In the genomic region with DNA sequence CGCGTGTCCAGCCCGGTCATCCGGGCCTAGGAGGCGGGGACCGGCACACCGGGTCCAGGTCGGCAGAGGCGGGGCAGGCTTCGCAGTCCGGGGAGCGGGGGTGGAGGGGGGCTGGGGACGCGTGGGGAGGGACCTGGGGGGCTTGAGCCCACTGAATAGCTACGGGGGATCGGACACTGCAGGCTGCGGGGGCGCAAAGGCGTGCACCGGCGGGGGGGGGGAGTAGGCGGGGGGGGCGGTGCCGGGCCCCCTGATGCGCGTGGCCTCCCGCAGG, we compare ENCODE assay signal across 8 mouse cellular contexts. TPM values are rescaled to one million over a fixed set of nuclear protein-coding genes. Genes with fewer than 3 reads are reported as not detected.
DNase-seq lines count a peak whose midpoint lies in the region; ATAC-seq and TF ChIP-seq lines count a peak whose summit lies in the region.

No protein-coding gene starts in this region.

- DNase-seq in heart, postnatal 0 days (ENCODE audit: low spot score): no peak
- no peak for DNase-seq in heart, postnatal 36 days
- no peak for DNase-seq in midbrain, embryonic 11.5 days (ENCODE audit: low spot score, missing footprints)
- no peak for DNase-seq in layer of hippocampus, postnatal 14 days (ENCODE audit: low spot score in 2 of 2)
- DNase-seq in cerebellum, postnatal 10 days: no peak
- DNase-seq in thymus, postnatal 25 days: no peak

- peak overlapping the region; percentile 28; the same call in 1 of the 2 replicates for H3K9ac ChIP-seq in heart, postnatal 0 days (replicated peaks; ENCODE audit: low read depth, low read length)
- no peak overlapping the region for H3K9ac ChIP-seq in hindbrain, embryonic 12.5 days
- peak overlapping the region; percentile 24 for H3K9ac ChIP-seq in midbrain, embryonic 11.5 days (ENCODE audit: low read length)

- 4% methylated on average over 11 of the region's 27 CpGs for WGBS in heart, postnatal 0 days
- 0% methylated on average over 13 of the region's 27 CpGs for WGBS in hindbrain, embryonic 12.5 days
- 0% methylated on average over 19 of the region's 27 CpGs for WGBS in midbrain, embryonic 11.5 days

- peaks cover 100% of the 10 kb centered on the region for H3K27me3 ChIP-seq in heart, postnatal 0 days (ENCODE audit: control insufficient read depth, insufficient read depth, low read length)
- H3K27me3 ChIP-seq in hindbrain, embryonic 12.5 days: peaks cover 99% of the 10 kb centered on the region
- peaks cover 99% of the 10 kb centered on the region for H3K27me3 ChIP-seq in midbrain, embryonic 11.5 days (ENCODE audit: control insufficient read depth, insufficient read depth, low read length)

- no peak for TF ChIP-seq EP300 in heart, postnatal 0 days (IDR thresholded peaks at IDR 0.05; ENCODE audit: low read depth)

- TF ChIP-seq POLR2A in cortical plate, adult 2 months (IDR thresholded peaks at IDR 0.05; ENCODE audit: extremely low read depth, insufficient read depth, low read length): no peak

- H3K36me3 ChIP-seq in heart, postnatal 0 days (replicated peaks; ENCODE audit: control insufficient read depth, insufficient read depth, low read length): no peaks in the 10 kb centered on the region
- H3K36me3 ChIP-seq in hindbrain, embryonic 12.5 days: no peaks in the 10 kb centered on the region
- no peaks in the 10 kb centered on the region for H3K36me3 ChIP-seq in midbrain, embryonic 11.5 days (ENCODE audit: control insufficient read depth, insufficient read depth, low read length)

- H3K9me3 ChIP-seq in heart, postnatal 0 days (replicated peaks; ENCODE audit: control insufficient read depth, low read length): no peaks in the 10 kb centered on the region
- H3K9me3 ChIP-seq in hindbrain, embryonic 12.5 days (replicated peaks): no peaks in the 10 kb centered on the region
- H3K9me3 ChIP-seq in midbrain, embryonic 11.5 days (ENCODE audit: control insufficient read depth, low read length): no peaks in the 10 kb centered on the region

- H3K4me2 ChIP-seq in heart, postnatal 0 days (ENCODE audit: low read depth, low read length): peak overlapping the region; percentile 98
- H3K4me2 ChIP-seq in hindbrain, embryonic 12.5 days (replicated peaks): peak overlapping the region; percentile 82
- H3K4me2 ChIP-seq in midbrain, embryonic 11.5 days: peak overlapping the region; percentile 74

- TF ChIP-seq CTCF in heart, postnatal 0 days (IDR thresholded peaks at IDR 0.05; ENCODE audit: low read depth): no peak
- no peak for TF ChIP-seq CTCF in cortical plate, adult 2 months (IDR thresholded peaks at IDR 0.05; ENCODE audit: extremely low read depth, insufficient read depth, low read length)

- peaks cover 16% of the 10 kb centered on the region; the same call in 1 of the 2 replicates for H3K4me1 ChIP-seq in heart, postnatal 0 days (ENCODE audit: control insufficient read depth, insufficient read depth)
- no peaks in the 10 kb centered on the region for H3K4me1 ChIP-seq in cortical plate, adult 2 months (ENCODE audit: control insufficient read depth, insufficient read depth, low read length)
- H3K4me1 ChIP-seq in hindbrain, embryonic 12.5 days: peaks cover 27% of the 10 kb centered on the region
- H3K4me1 ChIP-seq in midbrain, embryonic 11.5 days (ENCODE audit: control insufficient read depth, insufficient read depth, low read length): peaks cover 23% of the 10 kb centered on the region

- intact Hi-C loops in heart, postnatal 36 days (cut with DNase I): loop anchor here (2.0 kb wide), 1 partner anchor 111 kb away; no protein-coding TSS in a partner anchor

- H3K4me3 ChIP-seq in heart, postnatal 0 days (ENCODE audit: low read depth, low read length): peak overlapping the region; percentile 70
- H3K4me3 ChIP-seq in cortical plate, adult 2 months (ENCODE audit: insufficient read depth, low read length): 0 out of 2 replicates have a peak overlapping the region, but pooled peaks have one; percentile 24
- peak overlapping the region; percentile 43 for H3K4me3 ChIP-seq in hindbrain, embryonic 12.5 days
- H3K4me3 ChIP-seq in midbrain, embryonic 11.5 days (ENCODE audit: low read depth, low read length): peak overlapping the region; percentile 38

- H3K27ac ChIP-seq in heart, postnatal 0 days (ENCODE audit: low read depth): no peak overlapping the region
- no peak overlapping the region for H3K27ac ChIP-seq in cortical plate, adult 2 months (ENCODE audit: insufficient read depth, low read length)
- H3K27ac ChIP-seq in hindbrain, embryonic 12.5 days: no peak overlapping the region
- H3K27ac ChIP-seq in midbrain, embryonic 11.5 days (ENCODE audit: low read depth, low read length): no peak overlapping the region

- ATAC-seq in heart, postnatal 0 days (ENCODE audit: insufficient read depth, low read depth): no peak
- no peak for ATAC-seq in hindbrain, embryonic 12.5 days (ENCODE audit: low FRiP score)
- ATAC-seq in midbrain, embryonic 11.5 days (ENCODE audit: low FRiP score): peak; percentile 43; the same call in 1 of the 2 replicates

RNA-seq across cellular contexts. Expression of a gene that starts 0.3 kb away (rescaled TPM):
- 1.3 and 3.1 TPM in 2 replicates for total RNA-seq in heart, postnatal 0 days (2014; rRNA removed; ENCODE audit: low replicate concordance)
- 0.23 and 0.32 TPM in 2 replicates for polyA plus RNA-seq in heart, postnatal 0 days (2015; fragmentation: Nextera tagmentation; extraction: Ambion mirVana)
- total RNA-seq in heart, postnatal 36 days (2021): under 1 TPM; 0.22 to 0.25 TPM
- 1.8 and 1.9 TPM in 2 replicates for polyA plus RNA-seq in cortical plate, adult 2 months (2012; rRNA removed)
- polyA plus RNA-seq in hindbrain, embryonic 12.5 days (2016; fragmentation: Nextera tagmentation; extraction: Ambion mirVana): 2.0 and 3.2 TPM in 2 replicates
- polyA plus RNA-seq in midbrain, embryonic 11.5 days (2014; fragmentation: Nextera tagmentation; extraction: Ambion mirVana): 0.17 and 0.20 TPM in 2 replicates
- 1 to 10 TPM in 1 of 2 experiments, under 1 TPM in 1; 0.92 to 1.5 TPM for total RNA-seq in layer of hippocampus, postnatal 14 days (2021)

RNA-seq across cellular contexts. Expression of a gene that starts 24.3 kb away (rescaled TPM):
- total RNA-seq in heart, postnatal 0 days (2014; rRNA removed; ENCODE audit: low replicate concordance): 26.5 and 26.8 TPM in 2 replicates
- 22.7 and 24.3 TPM in 2 replicates for polyA plus RNA-seq in heart, postnatal 0 days (2015; fragmentation: Nextera tagmentation; extraction: Ambion mirVana)
- 10 to 100 TPM; 11.0 to 12.2 TPM for total RNA-seq in heart, postnatal 36 days (2021)
- polyA plus RNA-seq in cortical plate, adult 2 months (2012; rRNA removed): 95.8 and 108 TPM in 2 replicates
- 60.0 and 69.3 TPM in 2 replicates for polyA plus RNA-seq in hindbrain, embryonic 12.5 days (2016; fragmentation: Nextera tagmentation; extraction: Ambion mirVana)
- polyA plus RNA-seq in midbrain, embryonic 11.5 days (2014; fragmentation: Nextera tagmentation; extraction: Ambion mirVana): 47.4 and 50.4 TPM in 2 replicates
- 10 to 100 TPM; 35.6 to 35.9 TPM for total RNA-seq in layer of hippocampus, postnatal 14 days (2021)

RNA-seq across cellular contexts. Expression of a gene that starts 32.1 kb away (rescaled TPM):
- 6.6 and 16.4 TPM in 2 replicates for total RNA-seq in heart, postnatal 0 days (2014; rRNA removed; ENCODE audit: low replicate concordance)
- 2.5 and 3.3 TPM in 2 replicates for polyA plus RNA-seq in heart, postnatal 0 days (2015; fragmentation: Nextera tagmentation; extraction: Ambion mirVana)
- 1 to 10 TPM; 1.9 to 2.4 TPM for total RNA-seq in heart, postnatal 36 days (2021)
- 0.79 and 1.3 TPM in 2 replicates for polyA plus RNA-seq in cortical plate, adult 2 months (2012; rRNA removed)
- polyA plus RNA-seq in hindbrain, embryonic 12.5 days (2016; fragmentation: Nextera tagmentation; extraction: Ambion mirVana): 22.7 and 25.4 TPM in 2 replicates
- polyA plus RNA-seq in midbrain, embryonic 11.5 days (2014; fragmentation: Nextera tagmentation; extraction: Ambion mirVana): 7.0 and 7.1 TPM in 2 replicates
- total RNA-seq in layer of hippocampus, postnatal 14 days (2021): 1 to 10 TPM in 1 of 2 experiments, under 1 TPM in 1; 0.95 to 1.6 TPM

RNA-seq across cellular contexts. Expression of a gene that starts 43.9 kb away (rescaled TPM):
- total RNA-seq in heart, postnatal 0 days (2014; rRNA removed; ENCODE audit: low replicate concordance): 0.35 and 1.9 TPM in 2 replicates
- polyA plus RNA-seq in heart, postnatal 0 days (2015; fragmentation: Nextera tagmentation; extraction: Ambion mirVana): 0.12 and 0.16 TPM in 2 replicates
- total RNA-seq in heart, postnatal 36 days (2021): under 1 TPM in 1 of 2 experiments, not detected in 1; 0.14 TPM
- polyA plus RNA-seq in cortical plate, adult 2 months (2012; rRNA removed): 0.04 TPM in 1 of 2 replicates, not detected in the other
- 1.8 and 2.2 TPM in 2 replicates for polyA plus RNA-seq in hindbrain, embryonic 12.5 days (2016; fragmentation: Nextera tagmentation; extraction: Ambion mirVana)
- 0.46 and 0.79 TPM in 2 replicates for polyA plus RNA-seq in midbrain, embryonic 11.5 days (2014; fragmentation: Nextera tagmentation; extraction: Ambion mirVana)
- not detected for total RNA-seq in layer of hippocampus, postnatal 14 days (2021)
